Mouse (Mus musculus): ENCODE data around the gene Ttc9c.

The Ttc9c gene

DNA sequence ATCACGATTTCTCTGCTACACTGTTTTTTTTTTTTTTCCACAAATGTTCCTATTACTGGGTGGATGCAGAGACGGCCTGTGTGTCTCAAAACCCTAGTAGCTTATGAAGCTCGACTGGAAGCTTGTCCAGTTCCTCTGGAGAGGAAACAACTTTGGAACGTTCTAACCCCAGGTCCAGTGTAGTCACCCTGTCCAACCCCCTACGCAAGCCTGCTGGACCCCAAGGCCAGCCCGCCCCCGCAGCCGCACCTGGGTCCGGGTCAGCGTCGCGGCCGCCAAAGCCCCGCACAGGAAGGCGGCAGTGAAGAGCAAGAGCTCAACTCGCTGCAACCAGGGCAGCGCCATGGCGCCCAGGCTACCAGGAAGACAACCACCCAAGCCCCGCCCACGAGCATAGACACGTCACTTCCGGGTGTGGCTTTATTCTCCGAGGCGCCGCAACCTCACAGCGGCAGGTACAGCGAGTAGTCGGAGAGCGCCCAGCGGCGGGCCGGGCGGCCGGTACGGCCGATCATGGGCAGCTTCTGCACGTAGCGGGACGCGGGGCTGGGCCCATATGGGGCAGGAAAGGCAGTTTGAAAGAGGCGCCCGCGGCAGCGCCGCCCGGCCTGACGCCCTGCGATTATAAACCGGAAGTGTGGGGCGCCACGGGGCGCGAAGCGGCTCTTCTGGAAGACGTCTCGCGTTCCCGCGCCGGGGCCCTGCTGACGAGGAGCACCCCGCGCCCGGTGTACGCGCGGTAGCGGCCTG is 44.9 kb downstream of the Ttc9c start, which contains the start of gene Tmem179b:
Tmem179b (minus strand) TSS at position 382 of the 750 bp plus-strand sequence.
- DNase-seq (ENCODE audit: extremely low spot score): peak; percentile 99

- DNase-seq (ENCODE audit: extremely low spot score): peak; percentile 31
Measured at GRCm38 (mm10) chr19:8773409-8773808, 45.7 kb downstream of the Ttc9c start.

DNA sequence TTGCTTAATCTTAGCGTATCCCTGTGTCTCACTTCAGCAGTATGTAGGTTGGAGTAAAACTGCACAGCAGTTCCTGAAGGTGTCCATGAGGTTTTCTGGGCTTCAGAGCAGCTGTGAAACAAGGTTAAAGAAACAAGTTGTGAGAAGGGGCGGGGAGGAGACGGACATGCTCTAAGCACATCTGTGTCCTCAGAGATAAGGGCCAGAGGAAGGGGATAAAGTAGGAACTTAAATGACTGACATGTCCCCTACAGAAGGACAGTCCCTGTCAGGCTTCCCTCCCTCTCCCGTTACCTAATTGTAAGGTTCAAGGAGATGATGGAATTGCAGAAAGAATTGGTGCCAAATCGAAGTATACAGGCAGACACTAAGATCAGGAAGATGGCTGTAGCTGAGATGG is 46.1 kb downstream of the Ttc9c start:
- no peak for DNase-seq (ENCODE audit: extremely low spot score)

DNA sequence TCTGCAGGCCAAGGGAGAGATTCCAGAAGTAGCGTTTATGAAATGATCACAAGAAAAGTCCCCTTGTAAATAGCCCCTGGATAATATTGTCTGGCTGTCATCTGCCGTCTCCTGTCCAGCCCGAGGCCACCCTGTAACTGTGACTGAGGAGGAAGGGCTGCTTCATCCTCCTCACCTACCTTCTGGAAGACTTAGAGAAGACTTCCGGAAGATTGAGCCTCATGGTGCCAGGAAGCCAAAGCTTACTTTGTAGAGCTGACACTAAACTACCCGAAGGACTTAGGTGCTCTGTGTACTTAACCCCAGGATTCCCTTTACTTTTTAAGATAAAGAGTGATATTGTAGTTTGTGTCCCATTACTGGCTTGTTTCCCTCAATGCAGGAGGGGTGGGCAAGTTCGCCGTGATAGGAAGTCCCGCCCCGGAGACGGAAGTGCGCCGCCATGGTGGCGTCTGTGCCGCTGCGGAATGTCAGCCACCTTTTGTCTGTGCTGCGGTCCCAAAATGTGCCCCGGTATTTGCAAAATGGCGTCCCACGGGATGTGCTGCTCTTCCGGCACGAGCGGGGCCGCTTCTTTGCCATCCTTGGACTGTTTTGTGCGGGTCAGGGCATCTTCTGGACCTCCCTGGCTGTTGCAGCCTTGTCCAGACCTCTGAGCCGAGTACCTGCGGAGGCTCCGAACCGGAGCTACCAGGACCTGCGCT is 48.4 kb downstream of the Ttc9c start, which contains the start of gene Tmem223:
Tmem223 (plus strand) TSS at position 430 of the 704 bp plus-strand sequence.
- peak; percentile 83 for DNase-seq (ENCODE audit: extremely low spot score)

DNA sequence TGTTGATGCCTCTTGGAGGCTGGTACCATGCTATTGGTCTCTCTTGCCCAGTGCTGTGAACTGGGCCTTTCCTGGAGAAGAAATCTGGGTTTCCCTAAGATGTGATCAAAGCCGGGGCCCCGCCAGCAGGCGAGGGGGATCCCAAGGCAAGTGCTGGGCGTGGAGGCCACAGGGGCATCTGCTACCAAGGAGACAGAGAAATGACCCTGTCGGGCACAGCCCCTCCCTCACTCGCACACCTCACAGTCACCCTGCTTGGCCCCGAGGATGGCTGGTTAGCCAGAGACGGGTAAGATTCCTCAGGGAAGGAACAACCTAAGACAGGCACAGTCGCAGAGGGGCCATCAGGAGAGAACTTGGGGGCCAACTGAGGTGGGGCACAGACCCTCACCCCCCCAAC is 53.6 kb downstream of the Ttc9c start:
- no peak for DNase-seq (ENCODE audit: extremely low spot score)

DNA sequence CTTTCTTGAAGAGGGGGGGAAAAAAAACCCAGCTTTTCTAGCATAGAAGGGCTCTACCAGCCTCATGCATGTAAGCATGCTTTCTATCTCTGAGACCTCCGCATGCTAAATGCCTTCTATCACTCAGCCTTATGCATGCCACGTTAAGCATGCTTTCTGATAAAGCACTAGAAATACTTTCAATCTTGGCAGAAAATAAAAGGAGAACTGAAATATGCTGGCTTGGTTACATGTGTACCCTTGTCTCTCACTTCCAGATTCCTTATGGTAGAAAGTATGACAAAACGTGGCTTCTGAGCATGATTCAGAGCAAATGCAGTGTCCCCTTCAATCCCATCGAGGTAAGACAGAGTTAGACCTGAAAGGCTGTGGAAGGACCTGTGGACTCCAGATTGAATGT is 55.9 kb downstream of the Ttc9c start:
- no peak for DNase-seq (ENCODE audit: extremely low spot score)

GRCm38 (mm10) chr19:8760757-8761156 is 58.4 kb downstream of the Ttc9c start:
- DNase-seq (ENCODE audit: extremely low spot score): no peak
